Mouse (Mus musculus): ENCODE measurements at regions not wholly inside any gene's neighbourhood (a gene's known extent, or its start where the extent isn't known, plus 50 kb on each side); places are given as distances from the start of the nearest gene placed in this dataset.

GRCm38 (mm10) chr17:84860835-84861234 lies 70.2 kb upstream of the Lrpprc start:
- TF ChIP-seq CTCF (IDR thresholded peaks at IDR 0.05; ENCODE audit: insufficient read depth, low read depth, low read length) (no peak), POLR2A (IDR thresholded peaks at IDR 0.05; ENCODE audit: insufficient read depth, low read depth, low read length) (no peak)
